Mouse (Mus musculus) cerebellum, adult 8-10 months (tissue): ENCODE results near the gene Zfhx3.

Source experiments
- DNase-seq: peaks from one replicate; pipeline ENCODE4 v3.0.0; 2022

Gene Zfhx3

GRCm38 (mm10) chr8:108608678-108609077 is 666.2 kb downstream of the Zfhx3 start:
- no peak for DNase-seq

- no peak for DNase-seq
These were observed 666.7 kb downstream of the Zfhx3 start for GRCm38 (mm10) chr8:108609114-108609513.

- DNase-seq = no peak
These were observed 668.8 kb downstream of the Zfhx3 start for GRCm38 (mm10) chr8:108611141-108611674.

GRCm38 (mm10) chr8:108611792-108612413 is 669.5 kb downstream of the Zfhx3 start:
- no peak for DNase-seq

- no peak for DNase-seq
These were observed 670.4 kb downstream of the Zfhx3 start for GRCm38 (mm10) chr8:108612815-108613214.

- DNase-seq = no peak
These were observed 670.8 kb downstream of the Zfhx3 start for GRCm38 (mm10) chr8:108613280-108613679.

- DNase-seq = no peak
These were observed 678.9 kb downstream of the Zfhx3 start for GRCm38 (mm10) chr8:108621296-108621695.

- DNase-seq = no peak
These were observed 681.2 kb downstream of the Zfhx3 start for GRCm38 (mm10) chr8:108623660-108624059.

GRCm38 (mm10) chr8:108625571-108626120 is 683.2 kb downstream of the Zfhx3 start:
- no peak for DNase-seq

GRCm38 (mm10) chr8:108631069-108631468 is 688.6 kb downstream of the Zfhx3 start:
- DNase-seq = no peak

- no peak for DNase-seq
These were observed 691.8 kb downstream of the Zfhx3 start for GRCm38 (mm10) chr8:108634282-108634681.

- no peak for DNase-seq
These were observed 695.4 kb downstream of the Zfhx3 start for GRCm38 (mm10) chr8:108637887-108638286.

- DNase-seq = no peak
These were observed 703.2 kb downstream of the Zfhx3 start for GRCm38 (mm10) chr8:108645660-108646059.

- no peak for DNase-seq
These were observed 705.1 kb downstream of the Zfhx3 start for GRCm38 (mm10) chr8:108647556-108647955.

- no peak for DNase-seq
These were observed 706.5 kb downstream of the Zfhx3 start for GRCm38 (mm10) chr8:108648993-108649392.

- no peak for DNase-seq
These were observed 708.4 kb downstream of the Zfhx3 start for GRCm38 (mm10) chr8:108650837-108651236.

- DNase-seq = no peak
These were observed 719.1 kb downstream of the Zfhx3 start for GRCm38 (mm10) chr8:108661486-108662093.

- DNase-seq = no peak
These were observed 720.3 kb downstream of the Zfhx3 start for GRCm38 (mm10) chr8:108662766-108663165.

- DNase-seq = no peak
These were observed 729.6 kb downstream of the Zfhx3 start for GRCm38 (mm10) chr8:108671939-108672515.

GRCm38 (mm10) chr8:108675001-108675525 is 732.6 kb downstream of the Zfhx3 start:
- no peak for DNase-seq

- DNase-seq = no peak
These were observed 747.2 kb downstream of the Zfhx3 start for GRCm38 (mm10) chr8:108689694-108690093.

GRCm38 (mm10) chr8:108690576-108691455 is 748.4 kb downstream of the Zfhx3 start:
- no peak for DNase-seq
